Mouse (Mus musculus) limb, embryonic 13.5 days (tissue): ENCODE measurements at regions not wholly inside any gene's neighbourhood (a gene's known extent, or its start where the extent isn't known, plus 50 kb on each side); places are given as distances from the start of the nearest gene placed in this dataset.

ENCODE experiments used
- ATAC-seq: fragments of 200-750 bp; cut with Nextera tagmentation; 2 replicates; pipeline ENCODE4 v1.8.0; 2017; ENCODE audit warnings: low read depth, moderate number of reproducible peaks, moderate TSS enrichment; ENCODE audit not compliant: low FRiP score
- H3K27ac ChIP-seq: fragments of 300-500 bp; sonication (generic); 2 replicates; pipeline ENCODE4 v1.5.1; 2015; ENCODE audit warnings: inconsistent platforms, mild to moderate bottlenecking, moderate library complexity
- H3K27me3 ChIP-seq: fragments of 300-500 bp; sonication (generic); 2 replicates; pipeline ENCODE4 v1.6.1; 2015; ENCODE audit warnings: mild to moderate bottlenecking, inconsistent platforms
- H3K36me3 ChIP-seq: fragments of 300-500 bp; sonication (generic); 2 replicates; pipeline ENCODE4 v1.6.1; 2015; ENCODE audit warnings: inconsistent platforms, mild to moderate bottlenecking, moderate library complexity
- H3K4me1 ChIP-seq: fragments of 300-500 bp; sonication (generic); 2 replicates; pipeline ENCODE4 v1.6.1; 2015; ENCODE audit warnings: inconsistent platforms
- H3K4me2 ChIP-seq: fragments of 300-500 bp; sonication (generic); replicated peaks from 2 replicates; pipeline ENCODE4 v1.6.1; 2015; ENCODE audit warnings: inconsistent platforms, mild to moderate bottlenecking, moderate library complexity
- H3K4me3 ChIP-seq: fragments of 300-500 bp; sonication (generic); 2 replicates; pipeline ENCODE4 v1.5.1; 2015; ENCODE audit warnings: moderate library complexity, mild to moderate bottlenecking, inconsistent platforms
- H3K9ac ChIP-seq: fragments of 300-500 bp; sonication (generic); 2 replicates; pipeline ENCODE4 v1.6.1; 2015; ENCODE audit warnings: mild to moderate bottlenecking, inconsistent platforms
- H3K9me3 ChIP-seq: fragments of 300-500 bp; sonication (generic); 2 replicates; pipeline ENCODE4 v1.6.1; 2016; ENCODE audit warnings: inconsistent platforms
- WGBS: fragments of 180-500 bp; shearing (Covaris S2); methylation state at CpG from one replicate; pipeline ENCODE4 v1.1.7; 2015; 5-methylcytosine and 5-hydroxymethylcytosine counted together

GRCm38 (mm10) chr10:8584389-8584908, 65.8 kb upstream of the Ust start:
- Histone ChIP-seq H3K4me3 (no peak overlapping the region), H3K36me3 (no peaks in the 10 kb centered on the region), H3K9ac (no peak overlapping the region), H3K27me3 (no peaks in the 10 kb centered on the region), H3K27ac (no peak overlapping the region), H3K9me3 (no peaks in the 10 kb centered on the region), H3K4me1 (no peaks in the 10 kb centered on the region), H3K4me2 (no peak overlapping the region)
- ATAC-seq = no peak
- 73% methylated on average over 3 of the region's 3 CpGs for WGBS

- Histone ChIP-seq H3K9me3 (no peaks in the 10 kb centered on the region), H3K27me3 (no peaks in the 10 kb centered on the region), H3K9ac (no peak overlapping the region), H3K36me3 (no peaks in the 10 kb centered on the region), H3K27ac (no peak overlapping the region), H3K4me2 (no peak overlapping the region), H3K4me3 (no peak overlapping the region), H3K4me1 (no peaks in the 10 kb centered on the region)
- ATAC-seq = no peak
- 49% methylated on average over 7 of the region's 7 CpGs for WGBS
Measured at GRCm38 (mm10) chr10:8583552-8584388, 65.1 kb upstream of the Ust start.

- Histone ChIP-seq H3K4me1 (no peaks in the 10 kb centered on the region), H3K9ac (no peak overlapping the region), H3K4me3 (no peak overlapping the region), H3K27ac (no peak overlapping the region), H3K4me2 (no peak overlapping the region), H3K36me3 (no peaks in the 10 kb centered on the region), H3K9me3 (no peaks in the 10 kb centered on the region), H3K27me3 (no peaks in the 10 kb centered on the region)
- no peak for ATAC-seq
- 94% methylated on average over 2 of the region's 2 CpGs for WGBS
Measured at GRCm38 (mm10) chr10:8580298-8580697, 61.7 kb upstream of the Ust start.

GRCm38 (mm10) chr10:8577642-8578356, 59.2 kb upstream of the Ust start:
- ATAC-seq = no peak
- H3K27ac ChIP-seq = no peak overlapping the region
- H3K4me2 ChIP-seq = no peak overlapping the region
- no peaks in the 10 kb centered on the region for H3K27me3 ChIP-seq
- H3K9me3 ChIP-seq = no peaks in the 10 kb centered on the region
- H3K4me1 ChIP-seq = no peaks in the 10 kb centered on the region
- no peak overlapping the region for H3K4me3 ChIP-seq
- H3K36me3 ChIP-seq = no peaks in the 10 kb centered on the region
- WGBS = 91% methylated on average over 6 of the region's 6 CpGs
- H3K9ac ChIP-seq = no peak overlapping the region
